Mouse (Mus musculus) heart, embryonic 13.5 days (tissue): ENCODE measurements around the gene Anxa7. TPM values are rescaled to one million over a fixed set of nuclear protein-coding genes. Genes with fewer than 3 reads are reported as not detected.

Source experiments
- ATAC-seq: fragments of 200-750 bp; cut with Nextera tagmentation; 2 replicates; pipeline ENCODE4 v1.8.0; 2017; ENCODE audit warnings: moderate TSS enrichment; ENCODE audit not compliant: insufficient number of reproducible peaks, low FRiP score, low TSS enrichment; ENCODE audit errors: extremely low read depth
- H3K27ac ChIP-seq: fragments of 300-500 bp; sonication (generic); replicated peaks from 2 replicates; pipeline ENCODE4 v1.5.1; 2015; ENCODE audit warnings: moderate library complexity, mild to moderate bottlenecking, inconsistent platforms
- H3K27me3 ChIP-seq: fragments of 300-500 bp; sonication (generic); replicated peaks from 2 replicates; pipeline ENCODE4 v1.6.1; 2015; ENCODE audit warnings: mild to moderate bottlenecking, inconsistent platforms
- H3K36me3 ChIP-seq: fragments of 300-500 bp; sonication (generic); 2 replicates; pipeline ENCODE4 v1.6.1; 2015; ENCODE audit warnings: mild to moderate bottlenecking, inconsistent platforms
- H3K4me1 ChIP-seq: fragments of 300-500 bp; sonication (generic); 2 replicates; pipeline ENCODE4 v1.6.1; 2015; ENCODE audit warnings: inconsistent platforms
- H3K4me2 ChIP-seq: fragments of 300-500 bp; sonication (generic); 2 replicates; pipeline ENCODE4 v1.6.1; 2015; ENCODE audit warnings: inconsistent platforms, mild to moderate bottlenecking, moderate library complexity
- H3K4me3 ChIP-seq: fragments of 300-500 bp; sonication (generic); 2 replicates; pipeline ENCODE4 v1.5.1; 2015; ENCODE audit warnings: moderate library complexity, mild to moderate bottlenecking, inconsistent platforms
- H3K9ac ChIP-seq: fragments of 300-500 bp; sonication (generic); 2 replicates; pipeline ENCODE4 v1.6.1; 2015; ENCODE audit warnings: inconsistent platforms, mild to moderate bottlenecking, moderate library complexity
- H3K9me3 ChIP-seq: fragments of 300-500 bp; sonication (generic); 2 replicates; pipeline ENCODE4 v1.6.1; 2016; ENCODE audit warnings: inconsistent platforms
- WGBS: fragments of 180-500 bp; shearing (Covaris S2); methylation state at CpG from one replicate; pipeline ENCODE4 v1.1.7; 2015; ENCODE audit warnings: mixed read lengths; 5-methylcytosine and 5-hydroxymethylcytosine counted together
- polyA plus RNA-seq: library from polyadenylated mRNA; unstranded; fragments of >200 nt; fragmentation: Nextera tagmentation; extraction: Ambion mirVana; gene quantifications from 2 replicates; pipeline ENCODE4 v1.2.1, GENCODE M21; 2015

Anxa7 gene
- polyA plus RNA-seq: 37.1 and 39.8 TPM in 2 replicates

- Histone ChIP-seq H3K9me3 (no peaks in the 10 kb centered on the region), H3K4me2 (peak within 1 kb of the TSS; percentile 86), H3K36me3 (peaks cover 25% of the 10 kb centered on the region), H3K27me3 (no peaks in the 10 kb centered on the region), H3K9ac (peak within 1 kb of the TSS; percentile 87), H3K4me3 (peak within 1 kb of the TSS; percentile 73), H3K4me1 (peaks cover 25% of the 10 kb centered on the region), H3K27ac (peak within 1 kb of the TSS; percentile 81)
- peak; percentile 77 for ATAC-seq
- under 1% methylated on average over 48 of the region's 48 CpGs for WGBS
Measured at GRCm38 (mm10) chr14:20479291-20480194, at the start of gene Anxa7. Anxa7 (minus strand) TSS chr14:20480133.

- Histone ChIP-seq H3K4me2 (no peak overlapping the region), H3K9me3 (no peaks in the 10 kb centered on the region), H3K4me1 (no peaks in the 10 kb centered on the region), H3K9ac (no peak overlapping the region), H3K27ac (no peak overlapping the region), H3K4me3 (no peak overlapping the region), H3K36me3 (peaks cover 14% of the 10 kb centered on the region), H3K27me3 (no peaks in the 10 kb centered on the region)
- 78% methylated on average over 4 of the region's 4 CpGs for WGBS
- ATAC-seq: no peak
Measured at GRCm38 (mm10) chr14:20529643-20530042, 49.7 kb upstream of the Anxa7 start.

- no peak overlapping the region for H3K4me2 ChIP-seq
- no peaks in the 10 kb centered on the region for H3K9me3 ChIP-seq
- H3K36me3 ChIP-seq: peaks cover 61% of the 10 kb centered on the region
- no peaks in the 10 kb centered on the region for H3K4me1 ChIP-seq
- no peaks in the 10 kb centered on the region for H3K27me3 ChIP-seq
- H3K4me3 ChIP-seq: no peak overlapping the region
- 94% methylated on average over 2 of the region's 2 CpGs for WGBS
- no peak for ATAC-seq
- H3K9ac ChIP-seq: no peak overlapping the region
- H3K27ac ChIP-seq: no peak overlapping the region
Measured at GRCm38 (mm10) chr14:20520179-20520578, 40.2 kb upstream of the Anxa7 start.

- Histone ChIP-seq H3K9me3 (no peaks in the 10 kb centered on the region), H3K4me2 (no peak overlapping the region), H3K36me3 (peaks cover 41% of the 10 kb centered on the region), H3K4me1 (no peaks in the 10 kb centered on the region), H3K4me3 (no peak overlapping the region), H3K9ac (no peak overlapping the region), H3K27me3 (no peaks in the 10 kb centered on the region), H3K27ac (no peak overlapping the region)
- WGBS: 68% methylated on average over 2 of the region's 2 CpGs
- no peak for ATAC-seq
Measured at GRCm38 (mm10) chr14:20508424-20508823, 28.5 kb upstream of the Anxa7 start.

- no peak overlapping the region for H3K27ac ChIP-seq
- no peak overlapping the region for H3K4me3 ChIP-seq
Measured at GRCm38 (mm10) chr14:20502966-20503365, 23.0 kb upstream of the Anxa7 start.

GRCm38 (mm10) chr14:20499982-20500381, 20.0 kb upstream of the Anxa7 start:
- Histone ChIP-seq H3K9ac (no peak overlapping the region), H3K36me3 (peaks cover 58% of the 10 kb centered on the region), H3K27me3 (no peaks in the 10 kb centered on the region), H3K4me1 (no peaks in the 10 kb centered on the region), H3K4me3 (no peak overlapping the region), H3K27ac (no peak overlapping the region), H3K9me3 (no peaks in the 10 kb centered on the region), H3K4me2 (no peak overlapping the region)
- 91% methylated on average over 3 of the region's 3 CpGs for WGBS
- ATAC-seq: no peak

More at GRCm38 (mm10) chr14:20502966-20503365, 23.0 kb upstream of the Anxa7 start:
- Histone ChIP-seq H3K4me1 (no peaks in the 10 kb centered on the region), H3K9me3 (no peaks in the 10 kb centered on the region), H3K36me3 (peaks cover 44% of the 10 kb centered on the region), H3K27me3 (no peaks in the 10 kb centered on the region), H3K9ac (no peak overlapping the region), H3K4me2 (no peak overlapping the region)
- WGBS: 91% methylated on average over 10 of the region's 10 CpGs
- no peak for ATAC-seq

GRCm38 (mm10) chr14:20496603-20497002, 16.7 kb upstream of the Anxa7 start, which contains the start of gene Mss51:
Mss51 (minus strand) TSS chr14:20496901.
- Histone ChIP-seq H3K27me3 (no peaks in the 10 kb centered on the region), H3K27ac (no peak within 1 kb of the TSS), H3K4me2 (no peak within 1 kb of the TSS), H3K36me3 (peaks cover 69% of the 10 kb centered on the region), H3K4me3 (no peak within 1 kb of the TSS), H3K9ac (no peak within 1 kb of the TSS), H3K9me3 (no peaks in the 10 kb centered on the region), H3K4me1 (no peaks in the 10 kb centered on the region)
- WGBS: 53% methylated on average over 2 of the region's 2 CpGs
- no peak for ATAC-seq

GRCm38 (mm10) chr14:20486031-20486430, 6.1 kb upstream of the Anxa7 start:
- H3K36me3 ChIP-seq: peaks cover 59% of the 10 kb centered on the region

GRCm38 (mm10) chr14:20482051-20482751, 2.3 kb upstream of the Anxa7 start:
- ATAC-seq: no peak
- Histone ChIP-seq H3K27me3 (no peaks in the 10 kb centered on the region), H3K27ac (no peak overlapping the region), H3K9me3 (no peaks in the 10 kb centered on the region), H3K9ac (no peak overlapping the region), H3K36me3 (peaks cover 38% of the 10 kb centered on the region), H3K4me2 (no peak overlapping the region), H3K4me3 (no peak overlapping the region), H3K4me1 (peaks cover 21% of the 10 kb centered on the region)
- WGBS: 85% methylated on average over 7 of the region's 7 CpGs

More at GRCm38 (mm10) chr14:20486031-20486430, 6.1 kb upstream of the Anxa7 start:
- 0 out of 2 replicates have a peak, but pooled peaks cover 2% of the 10 kb centered on the region for H3K4me1 ChIP-seq
- H3K27me3 ChIP-seq: no peaks in the 10 kb centered on the region
- H3K9me3 ChIP-seq: no peaks in the 10 kb centered on the region
- H3K27ac ChIP-seq: no peak overlapping the region
- WGBS: 93% methylated on average over 5 of the region's 5 CpGs
- H3K4me3 ChIP-seq: no peak overlapping the region
- no peak overlapping the region for H3K9ac ChIP-seq
- no peak for ATAC-seq
- H3K4me2 ChIP-seq: no peak overlapping the region

GRCm38 (mm10) chr14:20481211-20481610, 1.3 kb upstream of the Anxa7 start:
- Histone ChIP-seq H3K9ac (no peak overlapping the region), H3K4me3 (no peak overlapping the region), H3K27me3 (no peaks in the 10 kb centered on the region), H3K9me3 (no peaks in the 10 kb centered on the region), H3K36me3 (peaks cover 31% of the 10 kb centered on the region), H3K4me1 (peaks cover 25% of the 10 kb centered on the region), H3K4me2 (no peak overlapping the region), H3K27ac (no peak overlapping the region)
- ATAC-seq: no peak
- WGBS: 19% methylated on average over 5 of the region's 5 CpGs

- H3K27ac ChIP-seq: peak overlapping the region; percentile 81; the same call in 1 of the 2 replicates
Measured at GRCm38 (mm10) chr14:20480195-20480579, 254 bp upstream of the Anxa7 start.

More at GRCm38 (mm10) chr14:20480195-20480579, 254 bp upstream of the Anxa7 start:
- no peak for ATAC-seq
- WGBS: 60% methylated on average over 1 of the region's 1 CpGs
- Histone ChIP-seq H3K9me3 (no peaks in the 10 kb centered on the region), H3K36me3 (peaks cover 32% of the 10 kb centered on the region), H3K4me1 (peaks cover 25% of the 10 kb centered on the region), H3K4me2 (peak overlapping the region; percentile 86), H3K9ac (peak overlapping the region; percentile 87), H3K4me3 (peak overlapping the region; percentile 73), H3K27me3 (no peaks in the 10 kb centered on the region)
